Mouse (Mus musculus): ENCODE data around the gene Igsf23.
"Not testable (repeated sequence)": the region's sequence is repeated elsewhere in the genome, so short reads cannot be mapped to it uniquely, and the experiment has no call there.

Igsf23 gene

GRCm38 (mm10) chr7:19935961-19936360 lies 14.6 kb downstream of the Igsf23 start:
- DNase-seq (ENCODE audit: low read depth, low spot score): no peak

- DNase-seq (ENCODE audit: low read depth, low spot score): no peak
Observed at GRCm38 (mm10) chr7:19935171-19935751, 15.3 kb downstream of the Igsf23 start.

DNA sequence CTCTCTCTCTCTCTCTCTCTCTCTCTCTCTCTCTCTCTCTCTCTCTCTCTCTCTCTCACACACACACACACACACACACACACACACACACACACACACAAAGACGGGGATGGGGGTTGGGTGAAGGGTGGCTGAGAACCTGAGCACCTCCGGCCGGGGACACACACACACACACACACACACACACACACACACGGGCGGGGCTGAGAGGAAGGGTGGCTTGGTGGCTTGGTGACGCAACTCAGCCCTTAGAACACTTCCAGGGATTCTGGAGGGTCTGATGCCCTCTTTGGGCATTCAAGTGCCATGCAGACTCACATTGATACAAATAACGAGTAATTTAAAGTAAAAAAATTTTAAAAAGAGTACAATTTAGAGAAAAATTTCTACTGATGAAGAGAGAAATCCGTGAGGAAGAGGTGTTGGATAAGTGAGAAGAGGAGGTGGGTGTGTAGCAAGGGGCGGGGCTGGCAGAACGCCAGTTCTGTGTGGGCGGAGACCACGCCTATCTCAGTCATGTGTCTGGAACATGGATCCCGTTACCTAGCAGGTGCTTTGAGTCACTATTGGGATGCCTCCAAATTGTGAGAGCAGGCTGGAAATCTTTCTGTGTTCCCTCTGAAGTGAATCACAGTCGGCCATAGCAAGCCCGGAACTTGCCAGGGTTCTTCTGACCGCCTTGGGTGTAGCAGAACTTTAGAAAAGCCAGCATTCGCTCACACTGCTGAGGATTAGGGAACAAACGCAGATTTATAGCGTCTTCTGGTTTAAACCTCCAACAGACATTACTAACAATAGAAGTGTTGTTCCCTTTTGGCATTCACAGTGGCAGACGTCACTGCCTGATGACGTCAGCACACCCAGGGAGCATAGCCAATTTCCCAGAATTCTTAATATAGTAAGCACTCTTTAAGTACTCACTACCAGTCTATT lies 17.4 kb downstream of the Igsf23 start:
- peak; percentile 21 for DNase-seq (ENCODE audit: low read depth, low spot score)

- no peak for DNase-seq (ENCODE audit: low read depth, low spot score)
Observed at GRCm38 (mm10) chr7:19932133-19932876, 18.3 kb downstream of the Igsf23 start.

GRCm38 (mm10) chr7:19930481-19930880 lies 20.1 kb downstream of the Igsf23 start:
- DNase-seq (ENCODE audit: low read depth, low spot score): not testable (repeated sequence)

- DNase-seq (ENCODE audit: low read depth, low spot score): no peak
Observed at GRCm38 (mm10) chr7:19928486-19928885, 22.1 kb downstream of the Igsf23 start.

DNA sequence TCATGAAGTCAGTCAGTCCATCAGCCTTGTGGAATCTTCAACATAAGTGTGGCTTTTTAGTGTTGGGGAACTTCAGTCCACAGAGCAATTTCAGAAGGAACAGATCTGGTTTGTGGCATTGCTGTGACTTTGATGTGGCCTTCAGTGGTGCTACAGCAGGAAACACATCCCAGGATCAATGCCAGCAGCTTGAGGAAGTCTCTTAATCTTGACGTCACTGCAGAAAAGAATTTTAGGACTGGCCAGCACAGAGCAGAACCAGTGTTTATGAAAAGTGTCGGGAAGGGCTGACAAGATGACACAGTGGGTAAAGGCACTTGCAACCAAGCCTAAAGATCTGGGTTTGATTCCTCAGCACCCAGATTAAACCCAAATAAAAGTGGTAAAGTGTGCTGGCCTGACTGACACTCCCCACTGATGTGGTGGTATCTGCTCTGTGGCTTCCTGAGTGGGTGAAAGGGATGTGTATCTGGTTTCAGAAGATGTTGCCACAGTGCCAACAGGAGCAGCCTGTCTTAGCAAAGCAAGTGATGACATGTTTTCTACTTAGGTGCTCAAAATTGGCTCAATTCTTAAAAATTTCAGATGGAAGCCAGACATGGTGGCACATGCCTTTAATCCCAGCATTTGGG lies 23.6 kb downstream of the Igsf23 start:
- DNase-seq (ENCODE audit: low read depth, low spot score): no peak

DNA sequence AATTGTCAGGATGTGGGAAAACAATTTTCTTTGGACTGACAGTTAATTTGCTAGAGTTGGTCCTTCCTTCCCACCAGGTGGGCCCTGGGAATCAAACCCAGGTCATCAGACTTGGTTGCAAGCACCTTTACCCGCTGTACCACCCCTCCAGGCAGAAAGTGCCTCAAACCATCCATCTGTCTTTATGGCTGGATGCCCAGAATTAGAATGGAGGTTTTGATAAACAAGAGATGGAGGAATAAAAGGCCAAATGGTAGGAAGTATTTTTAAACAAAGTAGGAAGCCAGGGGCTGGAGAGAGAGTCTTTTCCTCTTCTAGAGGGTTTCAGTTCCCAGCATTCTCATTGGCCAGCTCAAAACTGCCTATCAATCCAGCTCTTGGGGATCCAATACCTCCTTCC lies 25.2 kb downstream of the Igsf23 start:
- no peak for DNase-seq (ENCODE audit: low read depth, low spot score)

- DNase-seq (ENCODE audit: low read depth, low spot score): no peak
Observed at GRCm38 (mm10) chr7:19923797-19924196, 26.8 kb downstream of the Igsf23 start.

DNA sequence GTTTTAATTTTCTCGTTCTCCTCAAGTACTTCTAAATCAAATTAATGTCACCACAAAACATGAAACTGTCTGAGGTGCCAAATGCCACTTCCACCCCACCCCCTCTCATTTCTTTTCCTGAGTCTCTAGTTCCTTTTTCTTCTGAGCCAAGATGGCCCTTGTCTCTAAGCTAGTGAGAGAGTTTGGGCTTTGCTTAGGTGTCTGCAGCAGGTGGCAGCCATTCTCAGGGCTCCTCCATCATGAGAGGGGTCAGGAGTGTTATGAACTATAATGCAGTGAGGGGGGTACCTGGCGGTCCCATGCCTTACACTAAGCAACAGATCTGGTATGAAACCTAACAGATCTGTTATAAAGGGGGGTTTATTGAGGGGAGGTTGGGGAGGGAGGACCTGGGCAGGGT lies 27.2 kb downstream of the Igsf23 start:
- DNase-seq (ENCODE audit: low read depth, low spot score): no peak

GRCm38 (mm10) chr7:19920506-19921261 lies 29.9 kb downstream of the Igsf23 start, which contains the start of gene Pvr:
Pvr (minus strand) TSS chr7:19921160.
- DNase-seq (ENCODE audit: low read depth, low spot score): peak; percentile 37

DNA sequence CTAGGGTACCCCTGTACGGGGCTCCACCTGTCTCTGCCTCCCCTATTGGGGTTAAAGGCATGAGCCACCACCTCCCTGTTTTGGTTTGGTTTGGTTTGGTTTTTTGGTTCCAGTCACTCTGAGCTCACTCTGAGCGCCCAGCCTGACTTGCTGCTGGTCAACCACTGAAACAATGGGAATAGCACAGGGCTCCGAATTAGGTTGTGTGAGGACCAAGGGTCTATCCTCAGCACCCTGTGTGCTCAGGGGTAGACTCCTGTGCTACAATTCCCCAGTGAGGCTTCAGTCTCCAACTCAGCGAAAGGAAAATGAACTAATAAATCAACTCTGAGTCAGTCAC lies 30.4 kb downstream of the Igsf23 start:
- no peak for DNase-seq (ENCODE audit: low read depth, low spot score)

DNA sequence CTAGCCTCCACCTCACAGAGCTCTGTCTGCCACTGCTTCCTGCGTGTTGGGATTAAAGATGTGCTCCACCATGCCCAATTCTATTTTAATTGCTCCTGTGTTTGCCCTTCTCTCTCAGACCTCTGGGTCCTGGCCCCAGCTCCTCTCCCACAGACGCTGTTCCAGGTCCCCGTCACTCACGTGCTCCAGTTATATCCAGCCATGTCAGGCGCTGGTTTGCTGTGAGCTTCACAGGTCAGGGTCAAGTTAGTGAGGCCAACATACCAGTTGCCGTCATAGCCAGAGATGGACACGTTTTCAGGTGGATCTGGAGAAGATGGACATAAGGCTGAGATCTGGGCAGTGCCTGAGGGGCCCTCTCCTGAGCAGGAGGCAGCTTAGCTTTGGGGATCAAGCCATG lies 36.0 kb downstream of the Igsf23 start:
- no peak for DNase-seq (ENCODE audit: low read depth, low spot score)

DNA sequence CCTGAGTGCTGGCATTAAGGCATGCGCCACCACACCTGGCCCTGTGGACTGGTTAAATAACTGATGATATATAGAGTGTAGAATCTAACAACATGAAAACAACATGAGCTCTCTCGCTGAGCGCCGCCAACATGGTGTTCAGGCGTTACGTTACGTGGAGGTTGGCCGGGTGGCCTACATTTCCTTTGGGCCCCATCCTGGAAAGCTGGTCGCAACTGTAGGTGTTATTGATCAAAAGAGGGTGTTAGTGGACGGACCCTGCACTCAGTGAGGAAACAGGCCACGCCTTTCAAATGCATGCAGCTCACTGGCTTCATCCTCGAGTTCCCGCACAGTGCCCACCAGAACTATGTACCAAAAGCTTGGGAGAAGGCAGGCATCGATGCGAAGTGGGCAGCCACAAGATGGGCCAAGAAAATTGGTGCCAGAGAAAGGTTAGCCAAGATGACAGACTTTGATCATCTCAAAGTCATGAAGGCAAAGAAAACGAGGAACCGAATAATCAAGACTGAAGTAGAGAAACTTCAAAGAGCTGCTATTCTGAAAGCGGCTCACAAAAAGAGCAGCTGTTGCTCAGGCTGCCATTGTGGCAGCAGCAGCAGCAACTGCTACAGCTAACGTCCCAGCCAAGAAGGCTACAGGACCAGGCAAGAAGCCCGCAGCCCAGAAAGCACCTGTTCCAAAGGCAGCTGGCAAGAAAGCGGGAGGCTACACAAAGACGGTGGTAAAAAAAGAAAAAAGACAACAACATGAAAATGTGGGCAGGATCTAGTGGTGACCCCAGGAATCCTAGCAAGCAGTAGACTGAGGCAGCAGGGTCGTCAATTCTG lies 38.6 kb downstream of the Igsf23 start:
- DNase-seq (ENCODE audit: low read depth, low spot score): no peak

DNA sequence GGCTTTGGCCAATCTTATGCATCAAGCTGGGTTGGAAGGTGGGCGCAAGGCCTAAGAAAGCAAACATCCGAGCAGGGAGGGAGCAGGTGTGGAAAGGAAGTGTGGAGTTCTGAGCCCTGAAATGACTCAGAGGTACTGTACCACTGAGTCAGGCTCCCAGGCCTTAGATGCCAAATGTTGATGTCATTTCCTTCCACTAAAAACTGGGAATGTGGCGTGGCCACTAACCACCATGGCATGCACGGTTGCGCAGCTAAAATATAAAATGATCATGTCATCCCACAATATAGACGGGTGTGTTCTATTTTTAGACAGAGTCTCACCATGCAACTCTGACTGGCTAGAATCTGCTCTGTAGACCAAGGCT lies 39.3 kb downstream of the Igsf23 start:
- no peak for DNase-seq (ENCODE audit: low read depth, low spot score)

DNA sequence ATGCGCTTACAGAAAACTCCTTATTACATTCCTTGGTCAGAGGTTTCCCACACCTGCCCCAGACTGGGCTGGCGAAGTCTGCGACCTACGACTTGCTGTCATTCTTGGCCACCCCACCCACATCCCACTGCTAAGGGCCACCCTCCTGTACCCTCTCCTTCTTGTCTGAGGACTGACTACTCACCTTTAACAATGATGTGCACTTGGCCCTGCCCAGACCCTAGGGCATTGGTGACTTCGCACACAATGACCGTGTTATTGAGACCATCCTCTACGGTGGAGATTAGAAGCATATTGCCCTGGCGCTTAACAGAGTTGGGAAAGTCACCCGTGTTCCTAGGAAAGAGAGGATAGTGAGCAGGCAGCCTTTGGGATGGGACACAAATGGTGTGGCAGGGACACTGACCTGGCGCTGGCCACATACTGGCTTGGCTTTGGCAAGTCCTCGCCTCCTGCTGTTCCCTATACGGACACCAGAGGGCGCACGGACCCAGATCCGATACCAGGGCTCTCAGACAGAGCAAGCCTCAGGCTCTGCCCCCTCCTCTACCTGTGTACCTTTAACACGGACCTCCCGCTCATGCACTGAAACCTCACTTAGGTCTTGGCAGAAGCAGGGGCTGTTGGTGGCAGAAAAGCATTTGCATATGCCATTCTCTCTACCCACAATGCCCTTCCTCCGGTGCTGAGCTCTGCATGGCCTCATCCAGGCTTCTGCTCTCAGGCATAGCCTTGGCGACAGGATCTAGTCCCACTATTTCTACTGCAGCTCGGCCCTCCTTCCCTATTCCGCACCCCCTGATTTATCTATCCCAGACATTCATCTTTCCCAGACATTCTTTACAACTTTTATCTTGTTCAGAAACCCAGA lies 39.9 kb downstream of the Igsf23 start:
- DNase-seq (ENCODE audit: low read depth, low spot score): peak; percentile 59

- DNase-seq (ENCODE audit: low read depth, low spot score): no peak
Observed at GRCm38 (mm10) chr7:19889881-19890280, 60.7 kb downstream of the Igsf23 start.

- no peak for DNase-seq (ENCODE audit: low read depth, low spot score)
Observed at GRCm38 (mm10) chr7:19887849-19888248, 62.7 kb downstream of the Igsf23 start, which contains the start of gene Ceacam19. Ceacam19 (minus strand) TSS chr7:19887965.

All from retina, postnatal 7 days (tissue).